Mouse (Mus musculus) CH12.LX (cell line): ENCODE results near the gene Dennd6a. TPM values are rescaled to one million over a fixed set of nuclear protein-coding genes. Genes with fewer than 3 reads are reported as not detected.
A peak's percentile ranks its signal among the peaks of the same experiment; 100 is the strongest.

Source experiments
- DNase-seq: peaks from one replicate; pipeline ENCODE4 v3.0.0-alpha.2; 2013; ENCODE audit errors: extremely low read depth
- H3K27ac ChIP-seq: 2 replicates; pipeline ENCODE4 v1.5.1; 2012; ENCODE audit warnings: low read depth, mild to moderate bottlenecking, control low read depth, moderate library complexity; ENCODE audit not compliant: insufficient read depth
- H3K27me3 ChIP-seq: replicated peaks from 2 replicates; pipeline ENCODE3; 2012; ENCODE audit warnings: inconsistent platforms
- H3K36me3 ChIP-seq, 2 experiments: replicated peaks in 1 of 2; 2 replicates each; pipeline versions ENCODE3 to v1.6.1; 2012; ENCODE audit warnings: inconsistent platforms in 1 of 2, low read length in 1 of 2, mild to moderate bottlenecking in 1 of 2, mixed read lengths in 1 of 2, moderate library complexity in 1 of 2; ENCODE audit not compliant: control insufficient read depth in 1 of 2, insufficient read depth in 1 of 2
- H3K4me1 ChIP-seq, 2 experiments: 2 replicates each; pipeline ENCODE4 v1.6.1; 2012; ENCODE audit warnings: inconsistent platforms in 1 of 2, moderate library complexity in 1 of 2; ENCODE audit not compliant: insufficient read depth in 2 of 2, control insufficient read depth in 1 of 2
- H3K4me2 ChIP-seq: 2 replicates; pipeline ENCODE4 v1.6.1; 2012; ENCODE audit warnings: low read depth, mild to moderate bottlenecking, control low read depth; ENCODE audit not compliant: poor library complexity, insufficient read depth, severe bottlenecking
- H3K4me3 ChIP-seq, 3 experiments: fragments of 150-350 bp in 1 of 3; sonication (generic) in 1 of 3; replicated peaks in 1 of 3; 2 replicates each; pipeline versions ENCODE3 to v1.5.1; 2011 to 2012; ENCODE audit warnings: low read depth in 2 of 3, low read length in 2 of 3, mild to moderate bottlenecking in 2 of 3, moderate library complexity in 2 of 3, control low read depth in 1 of 3, improper control_type of control experiment in 1 of 3, inconsistent platforms in 1 of 3, mixed read lengths in 1 of 3; ENCODE audit not compliant: poor library complexity in 1 of 3
- H3K79me2 ChIP-seq: replicated peaks from 2 replicates; pipeline ENCODE4 v1.6.1; 2012; ENCODE audit warnings: mild to moderate bottlenecking, moderate library complexity; ENCODE audit not compliant: control insufficient read depth, poor library complexity, insufficient read depth, severe bottlenecking; ENCODE audit errors: extremely low read depth
- H3K9ac ChIP-seq: 2 replicates; pipeline ENCODE4 v1.6.1; 2012; ENCODE audit warnings: low read depth, mild to moderate bottlenecking, control low read depth, moderate library complexity; ENCODE audit not compliant: insufficient read depth
- H3K9me3 ChIP-seq: replicated peaks from 2 replicates; pipeline ENCODE3; 2012; ENCODE audit warnings: low read length, inconsistent platforms, mixed read lengths
- CHD2 ChIP-seq: IDR thresholded peaks from 2 replicates; pipeline ENCODE4 v1.6.1; 2011; ENCODE audit warnings: low read length, improper control_type of control experiment
- CTCF ChIP-seq, 2 experiments: IDR thresholded peaks in 1 of 2; conservative IDR thresholded peaks in 1 of 2; 2 replicates each; pipeline ENCODE4 v1.5.1; 2011 to 2012; ENCODE audit warnings: low read depth in 2 of 2, low read length in 2 of 2, improper control_type of control experiment in 1 of 2, inconsistent platforms in 1 of 2, mild to moderate bottlenecking in 1 of 2, moderate library complexity in 1 of 2
- EP300 ChIP-seq: IDR thresholded peaks from 2 replicates; pipeline ENCODE4 v1.6.1; 2011; ENCODE audit warnings: low read length, improper control_type of control experiment
- HCFC1 ChIP-seq: IDR thresholded peaks from 2 replicates; pipeline ENCODE4 v1.6.1; 2012; ENCODE audit warnings: low read depth, mild to moderate bottlenecking, inconsistent platforms, low read length, improper control_type of control experiment
- IRF4 ChIP-seq: IDR thresholded peaks from 2 replicates; pipeline ENCODE4 v1.6.1; 2014; ENCODE audit warnings: low read depth, mild to moderate bottlenecking, inconsistent platforms, low read length, improper control_type of control experiment
- MAFK ChIP-seq: IDR thresholded peaks from 2 replicates; pipeline ENCODE4 v1.6.1; 2011; ENCODE audit warnings: low read length, improper control_type of control experiment; ENCODE audit not compliant: insufficient replicate concordance
- MAX ChIP-seq: IDR thresholded peaks from 2 replicates; pipeline ENCODE4 v1.6.1; 2011; ENCODE audit warnings: low read length, improper control_type of control experiment
- PAX5 ChIP-seq: IDR thresholded peaks from 2 replicates; pipeline ENCODE4 v1.6.1; 2012; ENCODE audit warnings: low read length, inconsistent platforms, mixed read lengths
- POLR2A ChIP-seq: IDR thresholded peaks from 2 replicates; pipeline ENCODE4 v1.6.1; 2011; ENCODE audit warnings: low read depth, mild to moderate bottlenecking, improper control_type of control experiment, low read length
- POLR2AphosphoS2 ChIP-seq: IDR thresholded peaks from 2 replicates; pipeline ENCODE4 v1.6.1; 2011; ENCODE audit warnings: low read depth, low read length, improper control_type of control experiment
- RAD21 ChIP-seq: IDR thresholded peaks from 2 replicates; pipeline ENCODE4 v1.6.1; 2011; ENCODE audit warnings: low read depth, mild to moderate bottlenecking, low read length, improper control_type of control experiment, moderate library complexity
- RCOR1 ChIP-seq: conservative IDR thresholded peaks from 2 replicates; pipeline ENCODE4 v1.6.1; 2012; ENCODE audit warnings: low read depth, mild to moderate bottlenecking, inconsistent platforms, low read length, improper control_type of control experiment
- SMC3 ChIP-seq: IDR thresholded peaks from 2 replicates; pipeline ENCODE4 v1.6.1; 2011; ENCODE audit warnings: low read depth, low read length, improper control_type of control experiment
- TBP ChIP-seq: conservative IDR thresholded peaks from 2 replicates; pipeline ENCODE4 v1.6.1; 2011; ENCODE audit warnings: low read depth, low read length, improper control_type of control experiment
- TCF12 ChIP-seq: IDR thresholded peaks from 2 replicates; pipeline ENCODE4 v1.6.1; 2014; ENCODE audit warnings: low read depth, mild to moderate bottlenecking, inconsistent platforms, low read length, improper control_type of control experiment
- USF1 ChIP-seq: IDR thresholded peaks from 2 replicates; pipeline ENCODE4 v1.6.1; 2014; ENCODE audit warnings: low read depth, mild to moderate bottlenecking, inconsistent platforms, low read length, improper control_type of control experiment
- ZC3H11A ChIP-seq: IDR thresholded peaks from 2 replicates; pipeline ENCODE4 v1.6.1; 2012; ENCODE audit warnings: low read depth, mild to moderate bottlenecking, inconsistent platforms, low read length, improper control_type of control experiment
- ZKSCAN1 ChIP-seq: IDR thresholded peaks from 2 replicates; pipeline ENCODE4 v1.6.1; 2012; ENCODE audit warnings: low read depth, inconsistent platforms, low read length, improper control_type of control experiment, borderline replicate concordance
- dilution Hi-C: fragments of 300-500 bp; cut with MboI; formaldehyde crosslinking; loops from 2 replicates; pipeline ENCODE4 v1.14.3; 2020; ENCODE audit warnings: low sequenced_read_pairs; ENCODE audit not compliant: extremely low pct_unique_long_range_greater_than_20kb, extremely low pct_ligation_motif_present
- in situ Hi-C: fragments of 300-500 bp; cut with MboI; formaldehyde crosslinking; loops from 3 replicates; pipeline ENCODE4 v1.14.3; 2019; ENCODE audit warnings: low sequenced_read_pairs, low pct_ligation_motif_present, low pct_unique_long_range_greater_than_20kb, mixed read lengths
- polyA plus RNA-seq: library from polyadenylated mRNA; unstranded; fragments of >175 nt; gene quantifications from 2 replicates; pipeline ENCODE4 v1.2.1, GENCODE M21; 2012; ENCODE audit warnings: low read depth; ENCODE audit not compliant: insufficient read length
- total RNA-seq, 2 experiments: library from RNA; depleted of rRNA; stranded (reverse); fragments of 300-350 nt in 1 of 2; fragments of >200 nt in 1 of 2; gene quantifications; 2 replicates each; pipeline ENCODE4 v1.2.3; 2012 to 2014

Dennd6a gene
- total and polyA plus RNA-seq, 3 experiments: 6.5 to 22.9 (median 13.0) TPM

- Histone ChIP-seq H3K4me3 (no peak overlapping the region), H3K4me1 (peaks cover 0 to 32% of the 10 kb centered on the region in 2 experiments; a peak in 2 of 4 replicates), H3K27me3 (no peaks in the 10 kb centered on the region), H3K79me2 (peaks cover 13% of the 10 kb centered on the region), H3K9ac (no peak overlapping the region), H3K9me3 (peaks cover 5% of the 10 kb centered on the region), H3K27ac (no peak overlapping the region), H3K4me2 (no peak overlapping the region), H3K36me3 (peaks cover 5 to 33% of the 10 kb centered on the region in 2 experiments)
- no peak for DNase-seq
- in situ Hi-C loops (no loop called here), dilution Hi-C loops (no loop called here)
- peak; percentile 95 for TF ChIP-seq MAFK
- TF ChIP-seq PAX5: no peak
- TF ChIP-seq TCF12: no peak
- no peak for TF ChIP-seq EP300
- no peak for TF ChIP-seq RCOR1
Measured at GRCm38 (mm10) chr14:26583645-26584044, 10.0 kb downstream of the Dennd6a start.

- Histone ChIP-seq H3K9ac (no peak overlapping the region), H3K9me3 (peaks cover 1% of the 10 kb centered on the region), H3K4me1 (peaks cover 0 to 23% of the 10 kb centered on the region in 2 experiments; a peak in 2 of 4 replicates), H3K4me2 (no peak overlapping the region), H3K27ac (no peak overlapping the region), H3K27me3 (no peaks in the 10 kb centered on the region), H3K4me3 (no peak overlapping the region)
- in situ Hi-C loops: no loop called here
- DNase-seq: no peak
- TF ChIP-seq IRF4 (no peak), PAX5 (no peak), HCFC1 (no peak), MAX (no peak), MAFK (no peak), POLR2AphosphoS2 (no peak)
- TF ChIP-seq, all 38 proteins: peak for 0
- peaks cover 5% of the 10 kb centered on the region; the same call in 1 of the 2 replicates for H3K79me2 ChIP-seq
- H3K36me3 ChIP-seq: peaks cover 5 to 29% of the 10 kb centered on the region in 2 experiments
- dilution Hi-C loops: no loop called here
Measured at GRCm38 (mm10) chr14:26587116-26587515, 13.5 kb downstream of the Dennd6a start.

GRCm38 (mm10) chr14:26591353-26591752 lies 17.7 kb downstream of the Dennd6a start:
- Histone ChIP-seq H3K27me3 (no peaks in the 10 kb centered on the region), H3K9me3 (no peaks in the 10 kb centered on the region), H3K4me3 (no peak overlapping the region), H3K9ac (no peak overlapping the region), H3K79me2 (peaks cover 2% of the 10 kb centered on the region; the same call in 1 of the 2 replicates), H3K4me2 (no peak overlapping the region), H3K36me3 (peaks cover 3 to 28% of the 10 kb centered on the region in 2 experiments), H3K27ac (no peak overlapping the region), H3K4me1 (peaks cover 0 to 19% of the 10 kb centered on the region in 2 experiments; a peak in 2 of 4 replicates)
- dilution Hi-C loops: no loop called here
- in situ Hi-C loops: no loop called here
- DNase-seq: peak; percentile 40
- TF ChIP-seq POLR2A (no peak), CHD2 (no peak), USF1 (no peak), SMC3 (peak; percentile 37), IRF4 (no peak), RCOR1 (no peak), RAD21 (peak; percentile 3; the same call in 1 of the 2 replicates), ZKSCAN1 (no peak), ZC3H11A (no peak), CTCF (conservative IDR thresholded peaks at IDR 0.05 in 1 of 2, IDR thresholded peaks at IDR 0.05 in 1 of 2; ENCODE audit: low read depth in 2 of 2, low read length in 2 of 2) (peak in 1 of 2 experiments; percentile 60; a peak in 2 of 4 replicates), TBP (no peak)
